Mouse (Mus musculus) urinary bladder, postnatal 36 days (tissue): Measurements from ENCODE around the gene Nob1.

Experiments
- DNase-seq, 2 experiments: peaks; one replicate each; pipeline ENCODE4 v3.0.0; 2022; ENCODE audit warnings: low spot score in 2 of 2, mixed read lengths in 1 of 2

The Nob1 gene

DNA sequence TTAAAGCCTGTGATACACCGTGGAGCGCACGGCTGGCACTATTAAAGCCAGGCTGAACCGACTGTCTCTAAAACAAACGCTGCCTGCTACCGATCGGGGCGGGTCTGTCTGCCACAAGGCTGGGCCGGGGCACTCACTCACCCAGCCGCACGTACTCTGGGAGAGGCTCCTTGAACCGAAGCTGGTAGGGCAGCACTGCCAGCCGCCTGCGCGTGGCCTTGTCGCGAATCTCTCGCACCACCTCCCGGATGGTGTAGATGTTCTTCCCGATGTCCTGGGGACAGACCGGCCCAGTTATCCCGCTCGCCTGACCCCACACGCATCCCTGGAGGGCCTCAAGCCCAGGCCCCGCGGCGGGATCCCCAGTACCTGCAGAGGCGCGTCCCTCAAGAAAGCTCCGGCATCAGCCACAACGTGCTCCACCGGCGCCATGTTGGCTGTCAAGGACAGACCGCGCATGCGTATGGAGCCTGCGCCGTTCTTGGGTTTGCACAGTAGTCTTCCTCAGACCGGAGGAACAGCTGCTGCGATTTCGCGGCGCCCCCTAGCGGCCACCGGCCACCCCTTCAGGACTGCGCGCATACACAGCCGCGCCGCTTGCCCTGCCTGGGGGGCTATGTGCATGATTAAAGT is at the start of gene Nob1:
Nob1 (minus strand) TSS at position 455 of the 633 bp plus-strand sequence.
- DNase-seq, result peak; percentile 94 to 96

DNA sequence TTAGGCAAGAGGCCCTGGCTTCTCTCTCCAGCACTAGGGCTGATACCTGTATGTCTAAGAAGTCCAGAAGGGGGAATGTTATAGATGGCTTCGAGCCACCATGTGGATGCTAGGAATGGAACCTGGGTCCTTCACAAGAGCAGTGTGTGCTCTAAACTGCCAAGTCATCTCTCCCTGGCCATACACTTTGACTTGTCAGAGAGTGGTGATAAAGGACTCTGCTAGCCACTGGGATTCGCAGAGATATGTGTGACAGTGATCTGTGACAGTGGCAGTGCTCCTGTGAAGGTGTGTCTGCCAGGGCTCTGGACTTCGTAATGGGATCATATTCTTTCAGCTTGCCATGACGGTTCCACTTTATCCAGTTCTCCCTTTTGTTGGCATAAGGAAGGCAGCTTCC is 48.5 kb upstream of the Nob1 start:
- no peak for DNase-seq

DNA sequence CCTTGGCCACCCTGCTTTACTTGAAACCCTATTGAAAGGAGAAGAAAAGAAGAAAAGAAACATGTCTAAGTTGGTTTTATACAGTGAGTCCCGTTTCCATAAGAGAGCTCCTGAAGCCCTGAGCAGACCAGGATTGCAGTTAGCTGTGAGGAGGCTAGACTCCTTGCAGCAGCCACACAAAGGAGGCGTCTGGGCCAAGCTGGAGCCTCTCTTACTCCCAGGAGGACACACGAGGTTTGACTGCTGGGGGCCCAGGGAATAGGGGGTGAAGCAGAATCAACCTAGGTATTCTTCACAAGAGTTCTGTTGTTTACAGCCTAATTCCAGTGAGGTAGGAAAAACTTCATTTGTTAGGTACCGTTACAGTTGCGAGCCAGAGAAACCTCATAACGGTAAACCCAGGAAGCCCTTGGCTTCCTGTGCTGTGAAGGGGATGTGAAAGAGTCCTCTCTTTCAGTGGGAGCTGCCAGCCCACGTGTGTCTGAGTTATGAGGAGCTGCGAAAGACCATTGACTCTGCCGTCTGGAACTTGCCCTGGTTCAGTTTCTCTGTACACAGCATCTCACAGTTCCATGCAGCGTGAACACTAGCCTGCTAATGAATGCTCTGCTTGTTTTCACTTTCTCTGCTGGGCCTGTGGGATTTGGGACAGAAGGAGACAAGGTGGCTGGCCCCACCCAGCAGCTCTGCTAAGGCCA is 47.7 kb upstream of the Nob1 start:
- no peak for DNase-seq

DNA sequence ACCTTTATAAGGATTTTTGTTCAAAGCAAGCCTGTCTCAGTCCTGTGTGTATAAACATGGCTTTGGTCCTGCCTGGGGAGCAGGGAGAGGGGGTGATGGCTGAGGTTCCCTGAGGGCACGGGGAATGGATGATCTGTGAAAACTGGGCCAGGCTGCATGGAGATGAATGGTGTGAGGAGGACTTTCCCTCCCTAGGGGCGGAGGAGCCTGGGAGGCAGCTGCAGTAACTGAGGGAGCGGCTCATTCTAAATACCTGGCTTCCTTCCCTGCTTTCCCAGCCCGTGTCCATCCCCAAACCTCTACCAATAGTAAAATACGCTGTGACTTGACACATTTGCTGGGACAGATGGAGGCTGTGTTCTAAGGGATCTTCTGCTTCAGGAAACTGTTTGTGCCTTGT is 45.5 kb upstream of the Nob1 start:
- DNase-seq, result no peak

DNA sequence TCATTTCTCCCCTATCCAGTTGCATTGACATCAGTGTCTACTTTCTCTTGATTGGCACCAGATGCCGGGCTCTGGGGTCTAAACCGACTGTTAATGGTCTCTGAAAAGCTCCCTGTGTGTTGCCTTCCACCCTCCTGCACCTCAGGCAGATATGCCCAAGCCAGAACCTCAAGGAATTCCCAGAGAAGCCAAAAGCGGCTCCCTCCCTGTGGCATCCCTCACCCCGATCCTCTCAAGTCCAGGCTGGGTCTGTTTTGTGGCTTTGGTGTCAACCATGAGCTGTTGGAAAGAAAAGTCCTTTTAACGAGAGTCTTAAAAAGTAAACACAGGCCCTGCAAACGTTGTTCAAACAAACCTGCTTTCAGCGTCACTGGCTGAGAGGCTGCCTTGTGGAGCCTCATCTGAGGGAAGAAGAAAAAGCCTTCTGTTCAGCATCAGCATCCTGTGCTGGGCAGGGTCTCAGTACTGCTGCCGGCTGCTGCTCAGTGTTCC is 44.0 kb upstream of the Nob1 start:
- no peak for DNase-seq

DNA sequence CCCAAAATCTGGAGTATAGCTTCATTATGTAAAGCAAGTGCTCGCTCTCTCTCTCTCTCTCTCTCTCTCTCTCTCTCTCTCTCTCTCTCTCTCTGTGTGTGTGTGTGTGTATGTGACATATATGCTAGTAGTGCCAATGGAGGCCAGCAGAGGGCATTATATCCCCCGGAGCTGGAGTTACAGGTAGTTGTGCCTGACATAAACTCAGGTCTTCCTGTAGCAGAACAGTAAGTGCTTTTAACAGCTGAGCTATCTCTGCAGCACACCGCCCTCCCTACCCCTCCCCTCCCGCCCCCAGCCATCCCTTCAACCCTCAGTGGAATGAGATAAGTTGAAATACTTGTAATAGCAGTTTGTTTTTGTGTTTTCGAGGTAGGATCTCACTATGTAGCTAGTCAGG is 41.8 kb upstream of the Nob1 start:
- no peak for DNase-seq

DNA sequence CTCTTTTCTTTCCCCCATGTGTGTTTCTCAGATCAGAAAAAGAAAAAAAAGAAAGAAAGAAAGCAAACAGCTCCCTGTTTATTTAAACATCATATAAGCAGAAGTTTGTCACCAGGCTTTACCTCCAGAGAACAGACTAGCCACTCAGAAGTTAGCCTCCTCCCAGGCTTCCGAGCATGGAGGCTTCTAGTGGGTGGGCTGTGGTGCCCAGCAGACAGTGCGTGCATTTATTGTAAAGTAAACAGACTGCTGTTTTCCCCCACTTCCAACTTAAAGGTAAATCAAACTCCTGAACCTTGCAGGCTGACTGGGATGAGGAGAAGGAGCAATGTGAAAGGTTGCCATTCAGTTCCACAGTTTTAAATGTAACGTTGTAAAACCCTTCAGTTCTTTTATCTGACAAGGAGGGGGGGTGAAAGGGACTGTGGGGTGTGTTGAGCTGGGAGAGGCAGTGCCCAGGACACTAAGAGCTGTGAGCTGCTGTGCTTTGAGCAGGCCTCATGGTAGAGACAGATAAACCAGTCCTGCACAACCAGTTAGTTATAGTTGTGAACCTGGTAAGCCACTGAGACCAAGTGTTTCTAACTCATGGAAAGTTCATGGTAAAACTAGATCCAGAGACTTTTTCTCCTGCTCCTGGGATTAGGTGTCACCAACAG is 40.6 kb upstream of the Nob1 start:
- no peak for DNase-seq

DNA sequence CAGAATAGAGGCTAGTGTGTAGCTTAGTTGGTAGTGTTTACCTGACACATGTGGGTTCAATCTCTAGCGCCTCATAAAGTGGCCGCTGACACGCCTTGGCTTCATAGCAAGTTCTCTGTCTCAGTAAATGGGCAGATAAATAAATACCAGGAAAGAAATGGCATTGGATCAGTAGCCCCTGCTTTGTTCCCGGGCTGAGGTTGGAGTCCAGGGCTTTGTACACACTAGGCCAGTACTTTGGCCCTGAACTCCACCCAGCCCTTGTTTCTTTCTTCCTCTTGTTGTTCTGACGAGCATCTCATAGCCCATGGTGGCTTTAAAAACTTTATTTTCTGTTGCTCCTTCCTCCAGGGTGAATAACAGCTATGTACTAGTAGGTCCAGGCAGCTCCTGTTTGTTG is 37.6 kb upstream of the Nob1 start:
- no peak for DNase-seq

DNA sequence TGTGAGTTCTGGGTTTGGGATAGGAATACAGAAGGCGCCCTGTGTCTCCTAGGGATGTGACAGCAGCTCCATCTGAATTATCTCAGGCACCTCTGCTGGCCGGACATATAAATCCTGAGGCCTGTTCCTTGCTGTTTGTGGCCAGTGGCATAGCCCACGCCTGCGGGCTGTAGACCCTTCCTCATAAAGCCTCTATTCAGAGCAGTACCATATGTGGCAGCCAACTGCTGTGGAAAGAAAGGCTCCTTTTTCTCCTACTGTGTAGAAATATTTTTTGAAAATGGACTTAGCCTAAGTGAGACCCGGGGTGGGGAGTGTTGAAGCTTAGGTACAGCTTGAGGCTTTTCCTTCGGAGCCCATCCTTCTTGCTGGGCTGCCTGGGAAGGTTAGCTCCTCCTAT is 33.4 kb upstream of the Nob1 start:
- no peak for DNase-seq

DNA sequence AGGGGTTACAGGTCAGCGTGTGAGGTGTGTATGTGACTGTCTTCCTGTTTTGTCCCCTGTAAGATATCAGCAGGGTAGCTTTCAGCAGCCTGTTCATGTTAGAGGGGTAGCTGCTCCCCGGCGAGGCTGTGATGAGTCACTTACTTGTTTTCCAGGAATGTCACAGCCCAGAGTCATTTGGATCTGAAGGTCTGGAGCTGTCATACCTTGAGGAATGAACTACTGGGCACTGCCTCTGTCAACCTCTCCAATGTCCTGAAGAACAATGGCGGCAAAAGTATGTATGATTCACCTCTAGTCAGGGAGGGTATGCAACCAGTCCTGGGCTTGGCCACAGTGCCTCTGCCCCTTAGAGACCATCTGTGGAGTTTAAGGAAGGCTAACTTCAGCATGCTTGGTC is 32.9 kb upstream of the Nob1 start:
- no peak for DNase-seq

DNA sequence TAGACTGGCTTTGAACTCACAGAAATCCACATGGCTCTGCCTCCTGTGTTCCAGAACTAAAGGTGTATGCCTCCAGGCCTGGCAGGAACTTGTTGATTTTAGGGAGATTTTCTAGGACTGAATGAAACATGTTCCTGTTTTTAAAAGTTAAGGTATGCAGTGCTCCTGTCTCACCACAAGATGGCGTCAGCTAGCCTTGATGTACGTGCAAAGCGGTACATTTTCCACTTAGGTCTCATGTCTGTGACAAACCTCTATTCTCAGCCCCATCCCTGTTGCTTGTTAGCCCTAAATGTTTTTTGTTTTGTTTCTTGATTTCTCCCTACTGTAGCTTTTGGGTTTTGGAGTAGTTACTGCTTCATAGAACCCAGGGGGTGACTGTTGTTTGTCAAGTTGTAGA is 30.4 kb upstream of the Nob1 start:
- peak in 1 of 2 experiments; percentile 14 for DNase-seq

DNA sequence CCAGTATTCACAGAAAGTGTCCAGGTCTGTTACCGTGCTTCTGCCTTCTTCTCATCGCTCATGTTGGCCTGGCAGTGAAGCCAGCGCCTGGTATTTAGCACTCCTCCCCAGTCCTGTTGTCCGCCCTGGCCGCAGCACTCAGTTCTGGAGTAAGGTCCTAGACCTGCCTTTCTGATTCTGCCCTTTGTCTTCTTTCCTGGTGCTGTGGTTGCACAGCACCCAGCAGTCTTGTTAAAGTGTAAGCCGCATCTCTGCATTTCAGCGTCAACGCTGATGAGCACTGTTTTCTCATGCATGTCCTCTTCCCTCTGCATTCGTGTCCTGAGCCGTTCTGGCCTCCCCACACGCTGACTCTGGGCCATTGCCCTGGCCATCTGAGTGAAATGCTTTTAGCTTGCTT is 28.5 kb upstream of the Nob1 start:
- DNase-seq, result no peak

DNA sequence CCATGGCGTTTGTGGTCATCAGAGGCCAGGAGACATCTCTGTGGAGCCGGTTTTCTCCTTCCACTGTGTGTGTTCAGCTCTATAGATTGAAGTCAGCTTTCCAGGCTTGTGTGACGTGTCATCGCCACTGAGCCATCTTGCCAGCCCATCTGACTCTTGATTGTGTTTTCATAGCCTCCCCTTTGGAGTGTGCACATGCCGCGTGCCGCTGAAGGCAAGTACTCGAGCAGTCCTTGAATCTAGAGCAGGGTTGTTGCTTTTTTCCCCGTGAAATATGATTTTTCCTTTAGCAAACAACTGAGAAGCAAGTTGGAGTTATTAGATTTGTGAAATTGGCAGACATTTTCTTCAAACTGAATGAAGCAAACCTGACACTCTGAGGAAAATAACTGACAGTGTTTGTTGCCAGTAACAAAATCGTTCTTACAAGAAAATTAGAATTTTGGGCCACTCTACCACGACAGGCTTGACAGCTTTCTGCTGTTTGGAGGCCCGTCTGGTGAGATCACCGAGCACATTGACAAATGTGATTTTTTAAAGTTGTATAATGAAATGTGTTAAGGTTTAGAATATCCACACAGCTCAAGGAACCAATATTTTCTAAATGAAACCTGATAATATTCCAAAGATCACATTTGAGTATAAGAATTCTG is 26.7 kb upstream of the Nob1 start:
- DNase-seq, result no peak

DNA sequence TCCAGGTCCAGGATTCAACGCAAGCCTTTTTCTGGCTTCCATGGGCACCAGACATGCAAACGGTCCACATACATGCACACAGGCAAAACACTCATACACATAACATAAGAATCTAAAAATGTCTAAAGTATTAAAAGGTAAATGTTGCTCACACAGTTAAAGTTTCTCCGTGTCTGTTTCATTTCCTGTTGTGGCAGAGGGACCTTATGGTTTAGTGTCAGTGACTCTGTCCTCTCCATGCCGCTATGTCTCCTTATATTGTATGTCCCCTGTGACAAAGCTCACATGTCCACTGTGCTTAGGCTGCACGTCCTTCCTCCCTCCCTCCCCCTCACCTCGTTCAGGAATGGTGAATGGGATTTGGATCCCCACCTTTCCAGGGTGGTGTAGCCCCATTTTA is 24.8 kb upstream of the Nob1 start:
- no peak for DNase-seq

DNA sequence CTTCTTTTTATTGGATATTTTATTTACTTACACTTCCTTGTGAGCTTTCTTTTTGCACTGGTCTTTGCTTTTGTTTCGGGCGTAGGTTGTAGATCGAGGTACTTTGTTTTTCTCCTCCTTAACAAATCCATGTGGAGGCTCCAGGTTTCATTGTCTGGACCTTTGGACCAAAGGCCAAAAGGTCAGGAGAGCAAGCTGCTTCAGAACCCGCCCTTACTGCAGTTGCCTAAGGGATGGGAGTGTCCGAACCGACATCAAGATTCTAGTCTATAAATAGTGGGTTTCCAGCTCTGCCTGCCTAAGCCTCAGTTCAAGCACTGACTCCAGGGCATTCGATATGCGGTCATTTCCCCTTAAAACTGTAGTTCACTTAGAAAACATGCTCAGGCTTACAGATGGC is 24.3 kb upstream of the Nob1 start:
- DNase-seq, result no peak

DNA sequence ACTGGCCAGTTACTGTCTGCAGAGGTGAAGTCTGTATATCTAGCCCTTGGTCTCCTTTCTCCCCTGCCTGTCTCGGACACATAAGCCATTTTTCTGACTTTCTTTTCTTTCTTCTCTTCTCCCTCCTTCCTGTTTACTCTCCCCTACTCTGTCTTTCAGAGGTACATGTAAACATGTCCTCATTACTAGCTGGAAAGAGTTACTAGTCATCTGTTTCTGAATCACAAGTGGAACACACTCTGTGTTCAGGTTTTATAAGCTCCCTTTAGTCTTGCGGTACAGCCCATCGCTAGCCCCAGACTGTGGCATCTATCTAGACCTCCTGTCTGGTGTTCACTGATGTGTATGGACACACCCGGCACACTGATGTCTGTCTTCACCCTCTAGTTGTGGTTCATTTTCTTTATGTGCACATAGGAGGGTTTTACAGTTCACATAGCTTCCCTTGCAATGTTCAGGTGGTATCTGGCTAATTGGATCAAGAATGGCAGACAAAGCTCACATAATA is 23.6 kb upstream of the Nob1 start:
- DNase-seq, result no peak

DNA sequence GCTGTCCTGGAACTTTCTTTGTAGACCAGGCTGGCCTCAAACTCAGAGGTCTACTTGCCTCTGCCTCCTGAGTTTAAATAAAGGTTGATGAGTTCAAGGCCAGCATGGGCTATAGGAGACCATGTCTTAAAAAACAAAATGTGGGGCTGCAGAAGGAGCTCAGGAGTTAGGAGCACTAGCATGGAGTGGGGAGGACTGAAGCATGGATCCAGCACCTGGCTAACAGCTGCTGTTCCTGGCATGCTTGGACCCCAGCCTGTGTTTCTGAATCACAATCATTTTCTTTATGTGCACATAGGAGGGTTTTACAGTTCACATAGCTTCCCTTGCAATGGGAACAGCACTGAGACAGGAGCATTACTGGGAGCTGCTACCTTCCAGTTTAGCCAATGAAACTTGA is 22.9 kb upstream of the Nob1 start:
- no peak for DNase-seq

DNA sequence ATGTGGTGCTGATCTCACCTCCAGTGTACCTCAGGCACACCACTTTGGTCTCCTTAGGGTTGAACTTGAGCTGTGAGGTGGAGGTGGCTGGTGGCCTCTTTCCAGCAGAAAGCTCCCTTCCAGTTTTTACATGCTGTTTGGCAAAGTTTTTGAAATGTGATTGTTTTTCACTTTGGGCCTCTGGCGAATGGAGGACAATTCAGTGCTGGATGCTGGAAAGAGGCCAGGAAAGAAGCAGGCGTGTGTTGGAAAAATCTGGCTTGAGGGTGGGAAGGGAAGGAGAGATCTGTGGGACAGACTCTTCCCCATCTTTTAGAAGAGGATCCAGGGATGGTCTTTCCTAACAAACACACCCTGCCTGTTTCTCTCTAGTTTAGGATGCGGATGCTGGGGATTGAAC is 19.8 kb upstream of the Nob1 start:
- DNase-seq, result no peak

DNA sequence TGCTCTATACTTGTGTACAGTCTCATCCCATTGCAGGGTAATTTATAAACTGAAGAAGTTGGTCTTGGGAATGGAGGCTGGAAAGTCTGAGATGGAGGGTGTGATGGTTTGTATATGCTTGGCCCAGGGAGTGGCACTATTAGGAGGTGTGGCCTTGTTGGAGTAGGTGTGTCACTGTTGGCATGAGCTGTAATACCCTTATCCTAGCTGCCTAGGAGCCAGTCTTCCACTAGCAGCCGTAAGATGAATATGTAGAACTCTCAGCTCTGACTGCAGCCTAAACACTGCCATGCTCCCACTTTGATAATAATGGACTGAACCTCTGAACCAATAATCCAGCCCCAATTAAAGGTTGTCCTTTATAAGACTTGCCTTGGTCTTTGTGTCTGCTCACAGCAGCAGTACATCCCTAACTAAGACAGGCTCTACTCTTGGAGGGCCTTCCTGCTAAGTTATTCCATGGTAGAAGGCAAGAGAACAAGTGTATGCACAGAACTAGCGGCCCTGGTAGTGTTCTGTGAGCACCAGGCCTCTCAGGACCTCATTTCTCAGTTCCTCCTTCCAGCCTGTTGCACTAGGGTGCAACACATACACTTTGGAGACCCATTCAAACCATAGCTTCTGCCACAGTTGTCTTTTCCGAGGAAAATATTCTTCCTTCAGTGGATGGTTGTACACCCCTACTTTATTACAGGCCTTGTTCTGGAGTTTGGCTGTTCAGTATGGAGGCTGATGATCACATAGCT is 15.2 kb upstream of the Nob1 start:
- DNase-seq, result no peak

DNA sequence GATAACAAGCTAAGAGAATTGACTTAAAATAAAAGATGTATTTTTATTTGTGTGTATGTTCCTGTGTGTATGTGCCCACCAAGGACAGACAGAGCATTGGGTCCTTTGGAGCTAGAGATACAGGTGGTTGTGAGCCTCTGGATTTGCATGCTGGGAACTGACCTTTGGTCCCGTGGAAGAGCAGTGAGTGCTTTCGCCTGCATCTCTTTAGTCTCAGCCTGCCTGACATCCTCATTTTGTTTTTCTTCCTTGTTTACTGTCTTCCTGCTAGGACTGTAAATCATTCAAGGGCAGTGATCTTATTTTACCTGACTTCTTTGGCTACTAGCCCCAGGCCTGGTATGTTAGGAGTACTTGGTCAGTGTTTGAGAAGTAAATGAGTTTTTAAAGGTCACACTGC is 12.9 kb upstream of the Nob1 start:
- no peak for DNase-seq

DNA sequence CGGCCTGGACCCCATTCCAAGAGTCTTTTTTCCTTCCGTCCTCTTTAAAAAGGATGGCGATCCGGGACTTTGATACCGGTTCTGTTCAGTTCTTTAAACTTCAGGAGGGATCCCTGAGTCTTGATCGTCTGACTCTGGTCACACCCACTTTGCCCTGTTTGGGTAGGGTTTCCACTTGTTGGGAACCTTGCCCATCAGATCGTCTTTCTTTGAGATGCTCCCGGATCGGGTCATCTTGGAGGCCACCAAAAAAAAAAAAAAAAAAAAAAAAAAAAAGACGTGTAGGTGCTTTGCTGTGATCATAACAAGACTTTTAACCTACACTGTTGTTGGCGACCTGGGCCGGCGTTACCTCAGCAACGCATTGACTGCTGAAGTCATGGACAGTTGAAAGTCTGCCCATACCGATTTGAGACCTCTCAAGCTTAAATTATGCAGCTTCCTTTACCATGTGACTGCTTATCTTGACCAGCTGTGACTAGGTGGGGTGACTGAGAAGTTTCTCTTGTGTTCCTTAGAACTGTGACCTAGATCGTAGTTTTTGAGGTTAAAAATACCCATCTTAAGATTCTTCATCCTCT is 12.1 kb upstream of the Nob1 start:
- DNase-seq, result peak in 1 of 2 experiments; percentile 32
